Mouse (Mus musculus) ovary, postnatal 10 days (tissue): Measurements from ENCODE around the gene Tmem237.

ENCODE experiments used
- DNase-seq: peaks from one replicate; pipeline ENCODE4 v3.0.0; 2022; ENCODE audit warnings: low spot score

Gene Tmem237

GRCm38 (mm10) chr1:59119720-59120457, at the start of gene Tmem237:
Gene Tmem237, minus strand, starts transcription at chr1:59120408.
- peak; percentile 88 for DNase-seq

DNA sequence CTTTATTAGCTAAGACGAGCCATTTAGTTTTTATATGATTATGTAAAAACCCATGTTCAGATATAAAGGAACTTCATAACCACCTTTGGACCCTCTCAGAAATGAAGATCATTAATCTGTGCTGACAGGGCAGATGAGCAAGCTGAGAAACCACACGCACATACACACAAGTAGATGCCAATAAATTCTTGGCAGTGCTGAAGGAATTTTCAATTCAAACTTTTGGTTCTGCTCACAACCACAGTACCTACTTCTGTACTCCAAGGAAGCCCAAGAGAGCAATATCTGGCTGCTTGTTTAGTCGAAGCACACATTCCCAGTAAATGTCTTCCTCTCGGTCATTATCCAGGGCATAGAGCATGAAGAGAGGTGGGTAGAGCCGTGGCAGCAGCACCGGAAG, 49.4 kb upstream of the Tmem237 start:
- no peak for DNase-seq

- no peak for DNase-seq
Observed at GRCm38 (mm10) chr1:59168556-59168955, 48.3 kb upstream of the Tmem237 start.

GRCm38 (mm10) chr1:59167654-59168425, 47.6 kb upstream of the Tmem237 start:
- no peak for DNase-seq

DNA sequence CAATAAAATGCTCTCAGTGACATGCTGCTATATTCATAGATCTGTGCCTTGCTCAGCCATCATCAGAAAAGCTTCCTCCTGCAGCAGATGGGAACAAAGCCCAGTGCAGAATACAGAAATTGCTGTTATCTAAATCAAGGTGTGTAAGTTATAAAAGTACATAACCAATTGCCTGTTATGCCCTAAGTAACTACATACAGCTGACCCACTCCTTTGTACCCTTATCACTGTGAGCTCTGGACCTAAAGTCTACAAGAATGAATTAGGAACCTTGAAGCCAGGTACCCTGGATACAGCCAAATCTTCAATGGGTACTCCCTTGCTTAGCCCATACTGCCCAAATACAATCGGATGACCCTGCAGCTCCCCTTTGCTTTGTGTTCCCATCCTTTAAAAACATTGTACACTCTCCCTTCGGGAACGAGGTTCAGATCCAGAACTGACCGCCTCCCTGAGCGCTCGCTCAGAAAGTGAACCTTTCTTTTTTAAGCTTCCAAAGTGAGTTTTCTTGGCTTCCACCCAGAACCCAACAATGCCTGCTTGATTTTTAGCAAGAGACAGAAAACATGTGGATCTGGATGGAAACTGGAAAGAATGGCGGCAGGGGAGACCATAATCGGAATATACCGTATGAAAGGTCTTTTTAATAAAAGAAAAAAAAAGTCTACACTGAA, 46.2 kb upstream of the Tmem237 start:
- no peak for DNase-seq

DNA sequence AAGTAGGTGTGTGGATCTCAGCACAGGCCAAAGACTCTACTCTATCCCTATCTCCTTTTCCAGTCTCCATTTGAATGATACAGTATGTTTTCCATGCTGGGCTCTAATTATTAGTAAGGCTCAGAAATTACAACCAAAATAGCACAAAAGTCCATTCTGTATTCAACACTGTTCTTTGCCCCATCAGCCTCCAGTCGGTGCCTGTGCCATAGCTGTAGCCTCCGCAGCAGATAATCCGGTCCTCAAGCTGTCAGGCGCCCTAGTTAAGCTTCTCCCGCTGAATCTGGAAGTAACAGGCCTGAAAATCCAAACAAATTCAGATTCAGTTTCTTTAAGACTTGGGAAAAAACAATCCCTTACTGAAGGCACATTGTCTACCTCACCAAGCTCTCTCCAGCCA, 43.7 kb upstream of the Tmem237 start:
- DNase-seq = no peak

GRCm38 (mm10) chr1:59163030-59163461, 42.8 kb upstream of the Tmem237 start, which contains the start of gene Mpp4:
Gene Mpp4, minus strand, starts transcription at chr1:59163389.
- no peak for DNase-seq

- DNase-seq = no peak
Observed at GRCm38 (mm10) chr1:59162309-59163024, 42.3 kb upstream of the Tmem237 start.

DNA sequence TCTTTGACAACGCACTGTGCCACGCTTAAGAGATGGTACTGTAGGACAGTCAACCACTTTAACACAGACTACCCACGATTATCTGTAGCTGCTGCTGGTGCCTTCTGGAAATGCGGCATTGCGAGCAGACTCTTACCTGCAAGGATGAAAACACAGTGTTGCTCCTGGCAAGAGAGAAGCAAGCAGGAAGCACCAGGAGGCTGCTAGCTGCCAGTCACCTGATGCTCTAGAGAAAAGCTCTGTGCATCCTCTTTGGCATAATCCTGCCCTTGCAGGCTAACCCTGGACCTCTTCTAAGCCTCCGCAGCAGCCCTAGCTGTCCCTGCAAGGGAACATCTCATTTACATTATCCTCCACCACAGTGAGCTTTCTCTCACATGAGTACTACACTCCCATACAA, 41.2 kb upstream of the Tmem237 start:
- no peak for DNase-seq

GRCm38 (mm10) chr1:59160871-59161270, 40.7 kb upstream of the Tmem237 start:
- DNase-seq = no peak

DNA sequence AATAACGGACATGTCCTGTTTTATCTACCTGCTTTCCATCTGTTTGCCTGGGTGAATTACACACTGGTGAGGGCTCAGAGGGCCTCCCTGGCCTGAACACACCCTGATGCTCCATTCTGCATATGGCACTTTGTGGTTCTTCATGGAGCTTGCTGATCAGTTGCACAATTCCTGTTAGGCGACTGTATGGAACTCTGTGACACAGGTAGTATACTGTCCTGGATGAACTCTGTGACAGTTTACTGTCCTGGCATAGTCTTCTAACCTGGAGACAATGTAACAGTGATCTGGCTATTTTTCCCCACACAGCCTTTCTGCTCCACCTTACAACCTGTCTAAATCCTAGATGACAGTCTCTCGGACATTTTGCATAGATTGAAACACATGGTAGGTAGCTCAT, 38.9 kb upstream of the Tmem237 start:
- no peak for DNase-seq

GRCm38 (mm10) chr1:59158498-59158897, 38.3 kb upstream of the Tmem237 start:
- no peak for DNase-seq

DNA sequence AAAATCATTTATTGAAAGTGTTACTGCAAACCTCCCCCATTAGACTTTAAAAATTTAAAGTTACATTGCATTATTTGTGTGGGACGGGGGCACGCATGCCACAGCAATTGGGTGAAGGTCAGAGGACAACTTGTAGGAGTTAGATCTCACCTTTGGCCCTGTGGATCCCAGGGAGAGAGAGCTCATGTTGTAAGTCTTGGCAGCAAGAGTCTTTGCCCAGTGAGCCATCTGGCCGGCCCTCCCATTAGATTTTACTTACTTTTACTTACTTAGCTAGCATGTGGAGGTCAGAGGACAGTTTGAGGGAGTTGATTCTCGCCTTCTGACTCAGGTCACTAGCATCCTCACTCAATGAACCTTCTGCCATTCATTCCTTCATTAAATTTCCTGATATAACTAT, 37.6 kb upstream of the Tmem237 start:
- no peak for DNase-seq

DNA sequence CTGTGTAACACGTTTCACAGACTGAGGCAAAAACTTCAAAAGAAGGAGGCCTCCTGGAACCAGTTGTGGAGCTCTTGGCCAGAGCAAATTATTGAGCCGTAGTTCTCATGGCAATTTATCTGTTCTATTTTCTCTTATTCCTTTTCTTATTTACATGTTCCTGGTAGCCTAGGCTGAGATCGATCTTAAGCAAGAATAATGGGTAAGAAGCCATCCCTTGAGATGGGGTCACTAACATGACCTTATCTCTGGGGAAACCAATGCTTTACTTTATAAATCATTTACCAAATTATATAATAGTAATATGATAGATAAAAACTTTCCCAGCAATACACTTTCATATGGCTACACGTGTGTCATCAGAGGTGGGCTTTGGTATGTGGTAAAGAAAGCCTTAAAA, 32.1 kb upstream of the Tmem237 start:
- DNase-seq = no peak

DNA sequence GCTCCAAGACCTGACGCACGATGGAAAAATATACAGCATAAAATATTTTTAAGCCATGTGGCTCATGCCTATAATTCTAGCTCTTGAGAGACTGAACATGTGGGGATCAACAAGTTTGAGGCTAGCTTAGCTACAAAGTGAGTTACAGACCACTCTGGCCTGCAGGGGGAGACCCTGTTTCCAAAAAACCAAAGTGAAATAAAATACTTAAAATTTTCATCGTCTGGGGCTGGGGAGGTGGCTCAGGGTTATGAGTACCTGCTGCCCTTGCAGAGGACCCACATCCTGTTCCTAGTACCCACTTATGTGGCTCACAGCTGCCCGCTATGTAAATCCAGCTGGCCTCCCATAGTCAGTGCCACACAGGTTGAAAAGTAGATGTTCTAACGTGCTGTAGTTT, 30.3 kb upstream of the Tmem237 start:
- no peak for DNase-seq

DNA sequence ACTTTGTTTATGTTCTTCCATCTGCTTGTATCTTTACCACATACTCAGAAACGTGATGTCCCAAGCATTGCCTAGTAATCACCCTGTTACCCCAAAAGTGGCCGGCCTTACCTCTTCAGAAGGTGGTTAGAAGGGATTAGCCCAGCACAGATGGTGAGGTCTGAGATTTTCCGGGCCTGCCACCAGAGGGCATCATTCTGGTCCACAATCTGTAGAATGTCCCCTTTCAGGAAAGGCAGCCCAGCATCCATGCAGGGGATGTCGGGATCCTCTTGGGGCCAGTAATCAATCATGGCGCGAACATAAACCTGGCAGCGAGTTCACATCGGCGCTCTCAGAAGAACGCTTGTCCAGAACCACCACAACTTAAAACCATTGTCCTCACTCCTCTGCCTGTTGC, 24.3 kb upstream of the Tmem237 start:
- no peak for DNase-seq

GRCm38 (mm10) chr1:59142809-59143208, 22.6 kb upstream of the Tmem237 start:
- DNase-seq = peak; percentile 7

- no peak for DNase-seq
Observed at GRCm38 (mm10) chr1:59134419-59134818, 14.2 kb upstream of the Tmem237 start.

GRCm38 (mm10) chr1:59128879-59129278, 8.7 kb upstream of the Tmem237 start:
- DNase-seq = no peak

GRCm38 (mm10) chr1:59125558-59125957, 5.3 kb upstream of the Tmem237 start:
- no peak for DNase-seq

GRCm38 (mm10) chr1:59110524-59110923, 9.7 kb downstream of the Tmem237 start:
- no peak for DNase-seq

DNA sequence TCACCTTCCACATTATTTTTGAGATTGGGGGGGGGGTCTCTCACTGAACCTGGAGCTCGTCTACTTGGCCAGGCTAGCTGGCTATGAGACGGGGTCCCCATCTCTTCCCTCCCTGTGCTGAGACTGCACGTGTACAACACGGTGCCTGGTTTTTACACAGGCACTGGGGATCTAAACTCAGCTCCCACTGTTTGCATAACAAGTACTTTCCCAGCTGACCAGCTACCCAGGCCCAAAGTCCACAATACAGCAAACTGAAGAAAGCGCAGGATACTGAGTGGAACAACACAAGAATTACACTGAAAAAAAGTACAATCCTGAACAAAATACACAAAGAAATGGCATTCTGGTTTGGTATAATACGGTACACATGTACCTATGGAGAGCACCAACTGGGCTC, 18.1 kb downstream of the Tmem237 start:
- DNase-seq = no peak
